Mouse (Mus musculus) left cerebral cortex, adult 2 months (tissue): ENCODE measurements around the gene Gipc1. TPM values are rescaled to one million over a fixed set of nuclear protein-coding genes. Genes with fewer than 3 reads are reported as not detected.

Experiments
- DNase-seq, 2 experiments: peaks; one replicate each; pipeline ENCODE4 v3.0.0; 2021 to 2022; ENCODE audit warnings: low spot score in 2 of 2, mixed read lengths in 1 of 2; ENCODE audit errors: extremely low spot score in 1 of 2
- H3K27ac ChIP-seq: fragments of 200-600 bp; 2 replicates; pipeline ENCODE4 v1.8.1; 2022
- H3K4me3 ChIP-seq: fragments of 200-600 bp; 2 replicates; pipeline ENCODE4 v1.8.1; 2022
- CTCF ChIP-seq: fragments of 200-600 bp; IDR thresholded peaks from 2 replicates; pipeline ENCODE4 v1.8.1; 2022; ENCODE audit warnings: antibody characterized with exemption, mild to moderate bottlenecking, moderate library complexity
- intact Hi-C: fragments of 180-260 bp; cut with DNase I; formaldehyde crosslinking; loops from one replicate; pipeline ENCODE4 v1.15.1; 2025
- total RNA-seq, 2 experiments: library from RNA; stranded (reverse); gene quantifications; 2 replicates each; pipeline ENCODE4 v1.2.3; 2021

Gipc1 gene
- total RNA-seq, 2 experiments from 2014 or later: 84.6 to 88.2 TPM

DNA sequence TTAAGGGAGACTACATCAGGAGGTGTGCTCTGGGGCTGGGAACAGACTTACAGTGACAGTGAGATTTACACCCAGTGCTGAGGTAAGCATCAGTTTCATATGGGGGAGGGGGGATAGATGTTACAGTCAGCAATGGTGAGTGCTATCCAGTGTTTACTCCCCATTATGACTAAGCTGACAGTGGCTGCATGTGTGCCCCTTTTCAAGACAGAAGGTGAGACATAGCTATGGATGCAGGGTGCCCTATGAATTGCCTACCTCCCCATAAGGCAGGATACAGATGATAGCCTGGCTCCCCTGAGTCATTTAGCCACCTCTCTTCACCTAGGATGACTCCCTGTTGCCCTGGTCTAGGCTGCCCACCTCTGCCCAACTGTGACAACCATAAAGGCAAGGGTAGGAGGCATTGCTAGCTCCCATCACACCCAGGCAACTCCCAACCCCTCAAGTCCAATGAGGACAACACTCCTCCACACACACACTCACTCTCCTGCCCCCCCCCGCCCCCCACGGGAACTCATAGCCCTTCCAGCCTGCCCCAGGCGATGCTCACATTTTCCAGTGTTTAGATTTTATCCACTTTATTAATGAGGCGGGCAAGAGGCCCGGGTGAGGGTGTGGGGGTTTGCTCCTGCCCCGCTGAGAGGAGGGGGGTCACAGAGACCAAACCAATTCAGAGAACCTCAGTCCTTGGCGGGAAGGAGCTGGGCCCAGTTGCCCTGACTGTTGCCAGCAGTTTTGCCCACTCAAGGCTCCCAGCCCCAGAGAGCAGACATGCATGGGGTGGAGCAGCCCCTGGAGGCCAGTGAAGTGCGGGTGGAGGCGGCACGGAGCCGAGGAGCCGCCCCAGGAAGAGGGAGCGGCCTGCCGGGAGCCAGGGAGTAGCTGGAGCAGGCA, 13.7 kb downstream of the Gipc1 start, which contains the start of gene Ptger1:
TSS of gene Ptger1 (plus strand) at position 710 of the 897 bp plus-strand sequence.
- Histone ChIP-seq H3K27ac (peak within 1 kb of the TSS; percentile 64), H3K4me3 (no peak within 1 kb of the TSS)
- no peak; the same call in 1 of the 2 replicates for TF ChIP-seq CTCF
- intact Hi-C loops: no loop called here
- DNase-seq: no peak

DNA sequence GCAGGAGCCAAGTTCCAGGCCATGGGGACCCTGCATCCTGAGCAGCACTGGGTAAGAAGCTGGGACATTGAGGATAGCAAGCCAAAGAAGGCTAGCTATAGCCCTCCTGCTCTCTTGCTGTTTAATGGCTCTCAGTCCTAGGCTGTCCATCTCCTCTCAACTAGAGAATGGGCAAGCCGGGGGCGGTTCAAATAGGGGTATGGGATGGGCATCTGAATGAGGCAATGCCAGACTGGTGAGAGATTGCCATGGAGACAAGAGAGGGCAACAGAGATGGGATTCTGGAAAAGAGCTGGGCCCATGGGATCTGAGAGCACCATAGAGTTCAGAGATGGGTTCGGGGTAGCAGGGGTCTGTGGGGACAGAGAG, 14.4 kb downstream of the Gipc1 start:
- intact Hi-C loops: no loop called here
- no peak overlapping the region for H3K4me3 ChIP-seq
- TF ChIP-seq CTCF: no peak
- peak overlapping the region; percentile 64 for H3K27ac ChIP-seq
- DNase-seq: no peak

GRCm38 (mm10) chr8:83667526-83667925, 15.0 kb downstream of the Gipc1 start:
- no peak for TF ChIP-seq CTCF
- intact Hi-C loops: no loop called here
- DNase-seq: no peak
- no peak overlapping the region for H3K4me3 ChIP-seq
- no peak overlapping the region for H3K27ac ChIP-seq

DNA sequence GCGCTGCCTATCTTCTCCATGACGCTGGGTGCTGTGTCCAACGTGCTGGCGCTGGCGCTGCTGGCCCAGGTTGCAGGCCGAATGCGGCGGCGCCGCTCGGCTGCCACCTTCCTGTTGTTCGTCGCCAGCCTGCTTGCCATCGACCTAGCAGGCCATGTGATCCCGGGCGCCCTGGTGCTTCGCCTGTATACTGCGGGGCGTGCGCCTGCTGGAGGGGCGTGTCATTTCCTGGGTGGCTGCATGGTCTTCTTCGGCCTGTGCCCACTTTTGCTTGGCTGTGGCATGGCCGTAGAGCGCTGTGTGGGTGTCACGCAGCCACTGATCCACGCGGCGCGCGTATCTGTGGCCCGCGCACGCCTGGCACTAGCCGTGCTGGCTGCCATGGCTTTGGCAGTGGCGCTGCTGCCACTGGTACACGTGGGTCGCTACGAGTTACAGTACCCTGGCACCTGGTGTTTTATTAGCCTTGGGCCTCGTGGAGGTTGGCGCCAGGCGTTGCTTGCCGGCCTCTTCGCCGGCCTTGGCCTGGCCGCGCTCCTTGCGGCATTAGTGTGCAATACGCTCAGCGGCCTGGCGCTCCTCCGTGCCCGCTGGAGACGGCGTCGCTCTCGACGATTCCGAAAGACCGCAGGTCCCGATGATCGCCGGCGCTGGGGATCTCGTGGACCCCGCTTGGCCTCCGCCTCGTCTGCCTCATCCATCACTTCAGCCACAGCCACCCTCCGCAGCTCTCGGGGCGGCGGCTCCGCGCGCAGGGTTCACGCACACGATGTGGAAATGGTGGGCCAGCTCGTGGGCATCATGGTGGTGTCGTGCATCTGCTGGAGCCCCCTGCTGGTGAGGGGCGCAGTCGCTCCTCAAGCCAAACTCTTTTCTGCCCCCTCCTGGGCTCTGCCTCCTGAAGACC, 15.8 kb downstream of the Gipc1 start:
- peak; percentile 62 to 65 for DNase-seq
- intact Hi-C loops: no loop called here
- Histone ChIP-seq H3K27ac (no peak overlapping the region), H3K4me3 (peak overlapping the region; percentile 24; the same call in 1 of the 2 replicates)
- TF ChIP-seq CTCF: peak; percentile 75

GRCm38 (mm10) chr8:83669013-83669412, 16.5 kb downstream of the Gipc1 start:
- no peak for TF ChIP-seq CTCF
- Histone ChIP-seq H3K4me3 (no peak overlapping the region), H3K27ac (no peak overlapping the region)
- no peak for DNase-seq
- intact Hi-C loops: no loop called here

- intact Hi-C loops: no loop called here
- no peak overlapping the region for H3K4me3 ChIP-seq
- no peak overlapping the region; the same call in 1 of the 2 replicates for H3K27ac ChIP-seq
- no peak for DNase-seq
- no peak for TF ChIP-seq CTCF
These were observed 20.5 kb downstream of the Gipc1 start for GRCm38 (mm10) chr8:83672936-83673335.

- no peak for TF ChIP-seq CTCF
- intact Hi-C loops: loop anchor here (2.0 kb wide), 1 partner anchor 24 kb away; the partner anchor contains the start of gene Pkn1
- no peak for DNase-seq
- H3K4me3 ChIP-seq: no peak overlapping the region
- H3K27ac ChIP-seq: peak overlapping the region; percentile 76
These were observed 22.0 kb downstream of the Gipc1 start for GRCm38 (mm10) chr8:83674497-83674896.

DNA sequence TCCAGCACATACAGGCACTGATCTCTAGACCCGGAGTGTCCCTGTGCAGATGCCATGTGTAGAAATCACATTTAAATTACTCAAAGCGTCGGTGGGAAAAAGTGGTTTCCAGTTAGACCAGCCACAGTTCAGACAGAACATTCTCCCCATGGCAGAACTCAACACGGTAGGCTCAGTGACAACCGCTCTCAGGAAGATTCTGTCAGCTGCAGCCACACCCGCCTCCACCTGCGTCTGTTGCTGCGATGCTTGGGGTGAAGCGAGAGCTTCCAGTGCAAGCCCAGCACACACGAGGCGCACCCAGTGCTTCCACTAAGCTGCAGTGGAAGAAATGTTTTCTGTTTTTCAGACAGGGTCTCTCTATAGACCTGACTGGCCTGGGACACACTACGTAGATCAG, 27.4 kb downstream of the Gipc1 start:
- TF ChIP-seq CTCF: no peak
- peak overlapping the region; percentile 42 for H3K27ac ChIP-seq
- DNase-seq: no peak
- H3K4me3 ChIP-seq: no peak overlapping the region
- intact Hi-C loops: no loop called here

GRCm38 (mm10) chr8:83680603-83681002, 28.1 kb downstream of the Gipc1 start:
- intact Hi-C loops: no loop called here
- H3K27ac ChIP-seq: peak overlapping the region; percentile 42
- DNase-seq: no peak
- H3K4me3 ChIP-seq: no peak overlapping the region
- no peak for TF ChIP-seq CTCF

- intact Hi-C loops: no loop called here
These were observed 28.6 kb downstream of the Gipc1 start for GRCm38 (mm10) chr8:83681099-83681498.

DNA sequence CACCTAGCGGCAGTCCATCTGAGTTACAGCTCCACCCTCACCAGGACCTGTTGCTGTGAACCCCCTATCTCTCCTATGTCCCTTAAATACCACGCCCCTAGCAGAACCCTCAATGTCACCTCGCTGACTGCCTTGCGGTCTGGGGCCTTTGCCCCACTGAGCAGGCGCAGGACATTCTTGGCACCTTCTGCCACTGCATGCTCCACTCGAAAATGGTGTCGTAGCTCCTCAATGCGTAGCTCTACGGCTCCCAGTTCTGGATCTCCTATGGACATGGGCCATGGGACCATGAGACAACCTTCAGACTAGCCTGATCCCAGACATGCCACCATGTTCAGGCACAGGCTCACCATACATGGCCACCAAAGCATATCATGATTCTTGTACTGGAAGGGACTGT, 32.0 kb downstream of the Gipc1 start:
- intact Hi-C loops: no loop called here
- H3K27ac ChIP-seq: no peak overlapping the region
- DNase-seq: no peak
- no peak for TF ChIP-seq CTCF
- no peak overlapping the region for H3K4me3 ChIP-seq

More at GRCm38 (mm10) chr8:83681099-83681498, 28.6 kb downstream of the Gipc1 start:
- TF ChIP-seq CTCF: no peak
- H3K4me3 ChIP-seq: no peak overlapping the region
- DNase-seq: no peak
- H3K27ac ChIP-seq: no peak overlapping the region; the same call in 1 of the 2 replicates

- TF ChIP-seq CTCF: no peak
- no peak for DNase-seq
- intact Hi-C loops: no loop called here
- Histone ChIP-seq H3K27ac (peak overlapping the region; percentile 59; the same call in 1 of the 2 replicates), H3K4me3 (no peak overlapping the region)
These were observed 36.8 kb downstream of the Gipc1 start for GRCm38 (mm10) chr8:83689264-83689663.
